Mouse (Mus musculus): ENCODE data around the gene Nrcam. TPM values are rescaled to one million over a fixed set of nuclear protein-coding genes. Genes with fewer than 3 reads are reported as not detected.

The Nrcam gene
- polyA plus RNA-seq, 1 experiment from 2014 or later: 67.6 TPM

- H3K9ac ChIP-seq (ENCODE audit: low read depth, low read length): no peak overlapping the region
- no peaks in the 10 kb centered on the region for H3K27me3 ChIP-seq (ENCODE audit: control insufficient read depth, insufficient read depth, low read length)
- H3K27ac ChIP-seq (ENCODE audit: low read depth, low read length): no peak overlapping the region
- ATAC-seq (ENCODE audit: low FRiP score) (no peak), DNase-seq (ENCODE audit: low spot score) (no peak)
- WGBS: 81% methylated on average over 1 of the region's 1 CpGs
- no peaks in the 10 kb centered on the region for H3K36me3 ChIP-seq (ENCODE audit: control insufficient read depth, insufficient read depth, low read length)
- no peak overlapping the region for H3K4me3 ChIP-seq (ENCODE audit: low read depth, low read length)
- H3K4me2 ChIP-seq (replicated peaks; ENCODE audit: low read depth, low read length): no peak overlapping the region
- no peaks in the 10 kb centered on the region for H3K4me1 ChIP-seq (replicated peaks; ENCODE audit: control insufficient read depth, insufficient read depth, low read length)
- no peaks in the 10 kb centered on the region for H3K9me3 ChIP-seq (ENCODE audit: control insufficient read depth, low read length)
Observed at GRCm38 (mm10) chr12:44617488-44617887, 288.8 kb downstream of the Nrcam start.

GRCm38 (mm10) chr12:44639341-44639921 is 310.7 kb downstream of the Nrcam start:
- ATAC-seq (ENCODE audit: low FRiP score) (no peak), DNase-seq (ENCODE audit: low spot score) (no peak)
- no peaks in the 10 kb centered on the region for H3K36me3 ChIP-seq (ENCODE audit: control insufficient read depth, insufficient read depth, low read length)
- no peak overlapping the region for H3K9ac ChIP-seq (ENCODE audit: low read depth, low read length)
- no peaks in the 10 kb centered on the region for H3K27me3 ChIP-seq (ENCODE audit: control insufficient read depth, insufficient read depth, low read length)
- H3K9me3 ChIP-seq (ENCODE audit: control insufficient read depth, low read length): no peaks in the 10 kb centered on the region
- H3K27ac ChIP-seq (ENCODE audit: low read depth, low read length): no peak overlapping the region
- no peaks in the 10 kb centered on the region for H3K4me1 ChIP-seq (replicated peaks; ENCODE audit: control insufficient read depth, insufficient read depth, low read length)
- no peak overlapping the region for H3K4me2 ChIP-seq (replicated peaks; ENCODE audit: low read depth, low read length)
- no peak overlapping the region for H3K4me3 ChIP-seq (ENCODE audit: low read depth, low read length)

- no peak overlapping the region for H3K4me2 ChIP-seq (replicated peaks; ENCODE audit: low read depth, low read length)
- no peak overlapping the region for H3K27ac ChIP-seq (ENCODE audit: low read depth, low read length)
- H3K36me3 ChIP-seq (ENCODE audit: control insufficient read depth, insufficient read depth, low read length): no peaks in the 10 kb centered on the region
- no peak overlapping the region for H3K9ac ChIP-seq (ENCODE audit: low read depth, low read length)
- DNase-seq (ENCODE audit: low spot score) (no peak), ATAC-seq (ENCODE audit: low FRiP score) (no peak)
- H3K4me1 ChIP-seq (replicated peaks; ENCODE audit: control insufficient read depth, insufficient read depth, low read length): no peaks in the 10 kb centered on the region
- H3K9me3 ChIP-seq (ENCODE audit: control insufficient read depth, low read length): no peaks in the 10 kb centered on the region
- 18% methylated on average over 1 of the region's 1 CpGs for WGBS
- H3K4me3 ChIP-seq (ENCODE audit: low read depth, low read length): no peak overlapping the region
- H3K27me3 ChIP-seq (ENCODE audit: control insufficient read depth, insufficient read depth, low read length): no peaks in the 10 kb centered on the region
Observed at GRCm38 (mm10) chr12:44640579-44640978, 311.9 kb downstream of the Nrcam start.

Other genes with a start within 250 kb of the Nrcam start
- gene Dnajb9, start 118.6 kb upstream of the Nrcam start, polyA plus RNA-seq (2014; fragmentation: Nextera tagmentation; extraction: Ambion mirVana): 37.1 and 38.7 TPM in 2 replicates
- gene Pnpla8, start 107.5 kb upstream of the Nrcam start, polyA plus RNA-seq (2014; fragmentation: Nextera tagmentation; extraction: Ambion mirVana): 77.4 and 90.1 TPM in 2 replicates

Data from hindbrain, embryonic 11.5 days (tissue).